Mouse (Mus musculus) E14TG2a.4 (cell line): ENCODE results near the gene Gm20388.

Experiments
- CTCF ChIP-seq: conservative IDR thresholded peaks from 2 replicates; pipeline ENCODE4 v1.5.1; 2014; ENCODE audit warnings: low read length
- NANOG ChIP-seq: IDR thresholded peaks from 2 replicates; pipeline ENCODE4 v1.6.1; 2014; ENCODE audit warnings: borderline replicate concordance, low read length, mixed read lengths
- POU5F1 ChIP-seq: IDR thresholded peaks from 2 replicates; pipeline ENCODE4 v1.6.1; 2014; ENCODE audit warnings: low read length, borderline replicate concordance

DNA sequence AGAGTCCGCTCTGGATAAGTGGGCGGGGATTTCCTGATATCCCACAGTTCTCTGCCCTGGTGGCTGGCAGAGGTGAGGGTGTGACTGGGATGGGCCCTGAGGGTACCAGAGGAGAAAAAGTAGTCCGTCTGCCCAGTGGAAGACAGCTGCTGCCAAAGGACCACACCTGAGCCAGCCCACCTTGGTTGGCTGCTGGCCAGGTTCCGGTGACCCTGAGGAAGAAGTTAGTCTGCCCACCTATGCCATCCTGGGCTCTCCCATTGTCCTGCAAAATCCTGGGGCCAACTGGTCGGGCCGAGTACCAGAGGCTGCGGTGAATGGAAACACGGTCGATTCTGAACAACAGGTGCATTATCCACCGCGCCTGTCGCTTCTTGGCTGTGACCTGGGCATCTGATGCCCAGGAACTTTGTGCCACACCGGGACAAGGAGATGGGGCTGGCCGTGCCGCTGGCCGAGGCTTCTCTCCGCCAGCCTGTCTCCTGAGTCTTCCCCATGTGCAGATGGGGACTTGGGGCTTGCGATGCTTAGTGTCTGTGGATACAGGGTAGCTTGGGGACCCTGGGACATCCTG lies 643.9 kb downstream of the Gm20388 start:
- TF ChIP-seq CTCF (no peak), POU5F1 (no peak), NANOG (no peak)
